Mouse (Mus musculus): ENCODE measurements around the gene Aqp2. TPM values are rescaled to one million over a fixed set of nuclear protein-coding genes. Genes with fewer than 3 reads are reported as not detected.

Gene Aqp2
- 0.08 and 0.20 TPM in 2 replicates for polyA plus RNA-seq (2012; rRNA removed)

- DNase-seq (ENCODE audit: extremely low spot score in 1 of 2, low spot score in 1 of 2), result no peak
These were observed at the start of gene Aqp2 for GRCm38 (mm10) chr15:99578802-99579485. Gene Aqp2 (plus strand): TSS chr15:99579055.

DNA sequence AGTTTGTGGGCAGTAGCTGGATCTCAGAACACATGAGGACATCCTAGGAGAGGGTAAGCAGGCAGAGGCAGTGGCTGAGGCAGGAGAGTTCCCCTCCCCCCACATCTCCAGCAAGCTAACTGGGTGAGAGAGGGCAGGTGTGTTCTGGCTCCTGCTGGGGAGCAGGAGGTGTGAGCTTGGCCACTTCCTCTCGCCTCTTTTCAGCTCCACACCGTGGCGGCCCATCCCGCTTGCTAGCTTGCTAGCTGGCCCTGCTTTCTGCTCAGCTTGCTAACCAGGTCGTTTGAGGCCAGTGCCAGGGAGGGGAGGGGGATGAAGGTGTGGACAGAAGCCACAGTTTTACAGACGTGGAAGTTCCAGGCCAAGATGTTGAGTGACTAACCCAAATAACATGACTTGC, 47.7 kb upstream of the Aqp2 start:
- no peak for DNase-seq (ENCODE audit: extremely low spot score in 1 of 2, low spot score in 1 of 2)

GRCm38 (mm10) chr15:99532023-99532422, 46.8 kb upstream of the Aqp2 start:
- DNase-seq (ENCODE audit: extremely low spot score in 1 of 2, low spot score in 1 of 2), result no peak

GRCm38 (mm10) chr15:99536889-99537862, 41.7 kb upstream of the Aqp2 start:
- DNase-seq (ENCODE audit: extremely low spot score in 1 of 2, low spot score in 1 of 2), result no peak

DNA sequence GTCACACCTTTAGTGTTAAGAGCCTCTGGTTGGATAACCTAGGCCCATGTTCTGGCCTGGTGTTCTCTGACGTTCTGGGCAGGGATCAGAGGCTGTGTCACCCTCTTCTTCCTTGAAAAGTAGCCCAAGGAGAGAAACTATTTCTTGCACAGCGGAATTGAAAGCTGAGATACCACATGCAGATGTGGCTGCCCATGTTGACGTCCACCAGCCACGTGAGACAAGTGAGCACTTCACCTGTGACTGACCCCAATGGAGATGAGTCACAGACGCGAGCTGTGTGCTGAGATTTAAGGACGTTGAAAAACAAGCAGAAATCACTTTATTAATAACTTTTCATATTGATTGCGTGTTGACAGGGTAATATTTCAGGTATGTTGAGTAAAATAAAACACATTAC, 39.0 kb upstream of the Aqp2 start:
- DNase-seq (ENCODE audit: extremely low spot score in 1 of 2, low spot score in 1 of 2), result no peak

DNA sequence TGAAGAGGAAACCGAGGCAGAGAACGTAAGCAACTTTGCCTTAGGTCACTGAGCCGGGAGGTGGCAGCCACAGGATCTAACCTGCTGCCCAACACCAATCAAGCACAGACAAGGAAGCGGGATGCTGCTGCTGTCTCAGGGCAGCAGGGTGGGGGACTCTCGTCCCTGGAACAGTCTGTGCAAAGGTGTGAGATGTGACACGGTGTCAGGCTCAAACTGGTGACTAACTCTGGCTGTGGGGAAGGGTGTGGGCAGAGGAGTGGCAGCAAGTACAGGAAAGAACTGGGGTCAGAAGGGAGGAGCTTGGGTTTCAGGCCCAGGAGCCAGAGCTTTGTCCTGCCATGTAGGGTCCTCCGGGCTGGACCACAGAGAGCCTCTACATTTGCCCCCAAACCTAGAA, 34.8 kb upstream of the Aqp2 start:
- DNase-seq (ENCODE audit: extremely low spot score in 1 of 2, low spot score in 1 of 2), result no peak

- DNase-seq (ENCODE audit: extremely low spot score in 1 of 2, low spot score in 1 of 2), result no peak
These were observed 32.3 kb upstream of the Aqp2 start for GRCm38 (mm10) chr15:99546596-99546995.

DNA sequence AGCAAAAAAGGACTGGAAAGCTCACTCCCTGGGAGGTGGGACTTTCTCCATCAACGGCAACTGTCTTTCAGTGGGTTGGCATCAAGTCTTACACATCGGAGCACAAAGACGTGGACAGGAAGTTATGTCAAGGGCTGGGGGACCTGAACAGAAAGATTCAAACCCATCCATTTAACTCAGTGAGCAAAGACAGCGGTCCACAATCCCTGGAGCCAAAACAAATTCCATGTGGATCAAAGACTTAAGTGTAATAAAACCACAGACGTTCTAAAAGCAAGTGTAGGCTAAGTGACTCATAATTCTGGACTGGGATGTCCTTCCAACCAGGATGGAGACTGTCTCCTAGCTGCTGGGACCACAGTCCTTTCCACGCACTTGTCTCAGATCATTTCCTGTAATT, 31.1 kb upstream of the Aqp2 start:
- no peak for DNase-seq (ENCODE audit: extremely low spot score in 1 of 2, low spot score in 1 of 2)

DNA sequence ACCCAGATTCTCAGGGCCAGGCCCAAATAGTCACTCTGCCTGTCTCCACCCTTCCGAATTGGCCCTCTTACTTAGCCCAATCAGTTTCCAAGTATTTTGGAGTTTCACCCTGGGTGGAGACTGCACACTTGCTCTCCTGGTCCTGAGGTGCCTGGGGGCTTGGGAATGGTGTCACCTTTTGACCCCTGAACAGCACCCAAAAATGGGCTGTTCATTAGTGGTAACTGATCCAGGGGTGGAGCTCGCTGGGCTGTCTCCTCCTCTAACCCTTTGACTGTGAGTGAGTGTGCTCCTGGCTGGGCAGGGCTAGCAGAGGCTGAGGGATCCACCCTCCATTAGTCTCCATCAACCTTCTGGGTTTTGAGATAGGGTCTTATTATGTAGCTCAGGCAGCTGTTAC, 29.0 kb upstream of the Aqp2 start:
- no peak for DNase-seq (ENCODE audit: extremely low spot score in 1 of 2, low spot score in 1 of 2)

GRCm38 (mm10) chr15:99553767-99554166, 25.1 kb upstream of the Aqp2 start:
- no peak for DNase-seq (ENCODE audit: extremely low spot score in 1 of 2, low spot score in 1 of 2)

GRCm38 (mm10) chr15:99558947-99559346, 19.9 kb upstream of the Aqp2 start:
- DNase-seq (ENCODE audit: extremely low spot score in 1 of 2, low spot score in 1 of 2), result no peak

DNA sequence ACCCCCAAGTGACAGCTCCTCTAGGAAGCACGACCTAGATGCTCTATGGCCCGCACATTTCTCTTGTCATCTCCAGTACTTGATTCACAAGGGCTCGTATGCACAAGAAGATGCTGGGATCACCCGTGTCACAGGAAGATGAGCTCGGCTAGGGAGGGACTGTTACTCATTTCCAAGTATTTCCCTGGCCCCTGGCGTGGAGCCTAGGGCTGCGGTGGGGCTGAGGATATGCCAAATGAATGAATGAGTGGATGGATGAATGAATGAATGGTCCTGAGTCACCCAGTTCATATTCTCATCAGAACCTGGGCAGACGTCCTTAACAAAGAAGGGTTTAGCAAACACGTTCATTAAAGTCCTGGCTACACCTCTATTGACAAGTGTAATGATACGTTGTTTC, 18.6 kb upstream of the Aqp2 start:
- no peak for DNase-seq (ENCODE audit: extremely low spot score in 1 of 2, low spot score in 1 of 2)

GRCm38 (mm10) chr15:99567371-99567770, 11.5 kb upstream of the Aqp2 start:
- no peak for DNase-seq (ENCODE audit: extremely low spot score in 1 of 2, low spot score in 1 of 2)

- no peak for DNase-seq (ENCODE audit: extremely low spot score in 1 of 2, low spot score in 1 of 2)
These were observed 10.2 kb upstream of the Aqp2 start for GRCm38 (mm10) chr15:99568682-99569081.

GRCm38 (mm10) chr15:99569123-99569522, 9.7 kb upstream of the Aqp2 start:
- peak in 1 of 2 experiments; percentile 56 for DNase-seq (ENCODE audit: extremely low spot score in 1 of 2, low spot score in 1 of 2)

DNA sequence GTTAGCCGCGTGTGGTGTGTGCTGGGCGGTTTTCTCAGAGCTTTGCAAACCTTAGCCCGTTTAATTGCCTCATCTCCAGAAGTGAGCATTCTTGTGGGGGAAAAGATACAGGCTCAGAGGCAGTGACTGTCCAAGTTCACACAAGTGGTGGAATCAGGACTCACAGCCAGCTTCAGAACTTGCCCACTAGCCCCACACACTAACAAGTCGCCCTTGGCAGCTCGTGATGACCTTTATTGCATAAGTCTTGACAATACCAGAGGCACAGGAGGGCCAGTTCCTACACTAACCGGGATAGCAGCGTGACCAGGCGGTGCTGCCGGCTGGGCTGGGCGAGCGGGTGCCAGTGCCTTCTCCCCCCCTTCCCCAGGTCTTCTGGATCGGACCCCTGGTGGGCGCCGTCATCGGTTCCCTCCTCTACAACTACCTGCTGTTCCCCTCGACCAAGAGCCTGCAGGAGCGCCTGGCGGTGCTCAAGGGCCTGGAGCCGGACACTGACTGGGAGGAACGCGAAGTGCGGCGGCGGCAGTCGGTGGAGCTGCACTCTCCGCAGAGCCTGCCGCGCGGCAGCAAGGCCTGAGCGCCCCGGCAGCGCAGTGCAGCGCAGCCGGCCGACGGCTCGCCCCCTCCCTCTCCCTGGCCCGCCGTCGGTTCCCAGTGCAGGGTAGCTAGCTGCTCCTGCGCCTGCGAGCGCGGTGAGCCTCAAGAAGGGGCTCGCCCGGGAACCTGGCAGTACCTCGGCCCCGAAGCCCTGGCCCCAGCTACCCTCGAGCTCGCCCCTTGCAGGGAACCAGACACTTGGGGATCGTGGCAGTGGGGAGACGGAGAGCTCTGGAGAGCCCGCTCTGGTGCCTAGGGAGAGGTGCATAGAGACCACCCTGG, 4.8 kb downstream of the Aqp2 start:
- peak in 1 of 2 experiments; percentile 22 for DNase-seq (ENCODE audit: extremely low spot score in 1 of 2, low spot score in 1 of 2)

- DNase-seq (ENCODE audit: extremely low spot score in 1 of 2, low spot score in 1 of 2), result no peak
These were observed 5.8 kb downstream of the Aqp2 start for GRCm38 (mm10) chr15:99584407-99585202.

GRCm38 (mm10) chr15:99585741-99586140, 6.9 kb downstream of the Aqp2 start:
- DNase-seq (ENCODE audit: extremely low spot score in 1 of 2, low spot score in 1 of 2), result no peak

DNA sequence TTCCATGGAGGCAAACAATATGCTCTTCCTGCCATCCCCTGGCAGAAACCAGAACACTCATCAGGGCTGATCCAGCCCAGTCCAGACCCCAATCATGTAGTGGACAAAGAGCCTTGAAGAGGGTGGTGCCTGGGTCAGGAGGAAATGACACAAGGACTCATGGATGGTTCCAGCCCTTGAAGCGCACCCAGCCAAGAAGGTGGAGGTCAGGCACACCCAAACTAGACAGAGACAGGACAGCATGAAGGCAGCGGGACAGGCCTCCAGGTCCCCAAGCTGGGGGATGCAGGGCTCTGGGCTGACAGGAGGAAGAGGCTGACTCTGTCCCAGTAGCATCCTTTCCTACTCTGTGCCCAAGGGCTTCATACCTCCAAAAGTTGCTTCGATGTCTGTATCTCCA, 7.7 kb downstream of the Aqp2 start:
- DNase-seq (ENCODE audit: extremely low spot score in 1 of 2, low spot score in 1 of 2), result no peak

GRCm38 (mm10) chr15:99589237-99589636, 10.4 kb downstream of the Aqp2 start:
- no peak for DNase-seq (ENCODE audit: extremely low spot score in 1 of 2, low spot score in 1 of 2)
